Mouse (Mus musculus) embryonic fibroblast, embryonic 13.5 days (primary cell): ENCODE data around the gene Plekha7.

Experiments
- CTCF ChIP-seq: IDR thresholded peaks from 2 replicates; pipeline ENCODE4 v1.5.1; 2011; ENCODE audit warnings: mild to moderate bottlenecking, control low read depth, low read length, moderate library complexity, borderline replicate concordance; ENCODE audit not compliant: insufficient read depth
- POLR2A ChIP-seq: IDR thresholded peaks from 2 replicates; pipeline ENCODE4 v1.6.1; 2011; ENCODE audit warnings: low read depth, mild to moderate bottlenecking, control low read depth, low read length, moderate library complexity

DNA sequence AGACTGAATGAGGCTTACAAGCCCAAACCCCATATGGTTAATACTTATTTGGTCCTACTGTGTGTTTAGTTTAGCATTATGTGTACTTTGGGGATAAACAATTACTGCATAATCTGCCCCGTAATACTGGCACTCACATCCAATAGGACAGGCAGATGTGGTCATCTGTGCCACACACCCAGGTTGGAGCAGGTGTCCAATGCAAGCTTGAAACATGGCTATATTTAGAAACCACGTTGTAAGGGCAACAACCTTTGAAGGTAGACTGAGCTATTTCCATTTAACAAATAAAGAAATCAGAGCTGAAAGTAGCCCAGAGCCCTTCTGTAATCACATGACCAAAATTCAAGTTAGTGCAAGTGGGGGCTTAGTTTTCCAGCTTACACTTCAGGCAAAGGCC is 107.6 kb downstream of the Plekha7 start:
- TF ChIP-seq POLR2A = no peak
- no peak for TF ChIP-seq CTCF
